Mouse (Mus musculus) embryonic facial prominence, embryonic 13.5 days (tissue): ENCODE data around the gene Per1. TPM values are rescaled to one million over a fixed set of nuclear protein-coding genes. Genes with fewer than 3 reads are reported as not detected.
"Not testable (repeated sequence)": the region's sequence is repeated elsewhere in the genome, so short reads cannot be mapped to it uniquely, and the experiment has no call there.

ENCODE experiments used
- ATAC-seq: fragments of 200-750 bp; cut with Nextera tagmentation; 2 replicates; pipeline ENCODE4 v1.8.0; 2017; ENCODE audit warnings: low read depth; ENCODE audit not compliant: insufficient number of reproducible peaks, insufficient read depth, low FRiP score, low TSS enrichment
- H3K27ac ChIP-seq: fragments of 300-500 bp; sonication (generic); 2 replicates; pipeline ENCODE4 v1.5.1; 2015; ENCODE audit warnings: moderate library complexity, mild to moderate bottlenecking, inconsistent platforms
- H3K27me3 ChIP-seq: fragments of 300-500 bp; sonication (generic); 2 replicates; pipeline ENCODE4 v1.6.1; 2015; ENCODE audit warnings: mild to moderate bottlenecking, inconsistent platforms
- H3K36me3 ChIP-seq: fragments of 300-500 bp; sonication (generic); 2 replicates; pipeline ENCODE4 v1.6.1; 2015; ENCODE audit warnings: mild to moderate bottlenecking, inconsistent platforms
- H3K4me1 ChIP-seq: fragments of 300-500 bp; sonication (generic); 2 replicates; pipeline ENCODE4 v1.6.1; 2015; ENCODE audit warnings: inconsistent platforms
- H3K4me2 ChIP-seq: fragments of 300-500 bp; sonication (generic); 2 replicates; pipeline ENCODE4 v1.6.1; 2015; ENCODE audit warnings: moderate library complexity, mild to moderate bottlenecking, inconsistent platforms
- H3K4me3 ChIP-seq: fragments of 300-500 bp; sonication (generic); 2 replicates; pipeline ENCODE4 v1.5.1; 2015; ENCODE audit warnings: mild to moderate bottlenecking, inconsistent platforms
- H3K9ac ChIP-seq: fragments of 300-500 bp; sonication (generic); 2 replicates; pipeline ENCODE4 v1.6.1; 2015; ENCODE audit warnings: mild to moderate bottlenecking, inconsistent platforms
- H3K9me3 ChIP-seq: fragments of 300-500 bp; sonication (generic); 2 replicates; pipeline ENCODE4 v1.6.1; 2016; ENCODE audit warnings: inconsistent platforms
- WGBS: fragments of 180-500 bp; shearing (Covaris S2); methylation state at CpG from one replicate; pipeline ENCODE4 v1.1.7; 2015; ENCODE audit warnings: mixed read lengths; 5-methylcytosine and 5-hydroxymethylcytosine counted together
- polyA plus RNA-seq: library from polyadenylated mRNA; unstranded; fragments of >200 nt; fragmentation: Nextera tagmentation; extraction: Ambion mirVana; gene quantifications from 2 replicates; pipeline ENCODE4 v1.2.1, GENCODE M21; 2015

Per1 gene
- polyA plus RNA-seq, 1 experiment from 2014 or later, result 11.5 TPM

DNA sequence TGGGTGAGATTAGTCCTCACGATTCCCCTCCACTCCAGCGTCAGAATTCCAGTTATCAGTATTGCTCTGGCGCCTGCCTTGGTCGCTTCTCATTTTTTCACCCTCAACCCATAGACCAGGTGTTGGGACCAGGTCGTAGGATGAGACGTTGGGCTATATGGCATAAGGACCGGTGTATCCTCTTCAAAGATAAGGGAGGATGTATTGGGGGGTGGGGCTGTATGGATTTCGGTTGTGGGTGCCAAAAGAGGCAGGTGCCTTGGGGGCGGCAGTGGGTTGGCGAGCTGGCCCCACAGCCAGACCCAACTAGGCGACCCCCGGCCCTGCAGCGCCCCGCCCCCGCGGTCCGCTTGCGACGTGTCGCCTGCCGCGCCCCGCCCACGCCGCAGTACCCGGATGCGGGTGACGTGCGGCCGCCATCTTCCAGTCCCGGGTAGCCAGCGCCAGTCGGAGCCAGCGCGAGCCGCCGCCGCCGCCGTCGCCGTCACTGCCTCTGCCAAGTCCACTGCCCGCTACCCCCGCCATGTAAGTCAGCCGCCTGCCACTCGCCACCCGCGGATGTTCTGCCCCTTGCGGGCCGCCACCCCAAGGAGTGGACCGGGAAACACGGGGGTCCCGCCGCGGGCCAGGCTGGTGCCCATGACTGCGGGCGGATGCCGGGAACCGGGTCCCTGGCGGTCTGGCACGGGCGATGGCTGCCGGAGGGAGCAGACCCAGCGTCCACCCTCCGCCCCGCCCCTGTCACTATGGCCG is 6.7 kb upstream of the Per1 start, which contains the start of gene Vamp2:
Vamp2 (plus strand) TSS at position 388 of the 753 bp plus-strand sequence.
- Histone ChIP-seq H3K9ac (peak within 1 kb of the TSS; percentile 96), H3K4me3 (peak within 1 kb of the TSS; percentile 73), H3K4me2 (peak within 1 kb of the TSS; percentile 93), H3K27me3 (no peaks in the 10 kb centered on the region), H3K9me3 (no peaks in the 10 kb centered on the region), H3K27ac (peak within 1 kb of the TSS; percentile 86), H3K4me1 (peaks cover 43% of the 10 kb centered on the region), H3K36me3 (peaks cover 37% of the 10 kb centered on the region)
- ATAC-seq, result peak; percentile 75; the same call in 1 of the 2 replicates
- WGBS, result 2% methylated on average over 60 of the region's 67 CpGs

DNA sequence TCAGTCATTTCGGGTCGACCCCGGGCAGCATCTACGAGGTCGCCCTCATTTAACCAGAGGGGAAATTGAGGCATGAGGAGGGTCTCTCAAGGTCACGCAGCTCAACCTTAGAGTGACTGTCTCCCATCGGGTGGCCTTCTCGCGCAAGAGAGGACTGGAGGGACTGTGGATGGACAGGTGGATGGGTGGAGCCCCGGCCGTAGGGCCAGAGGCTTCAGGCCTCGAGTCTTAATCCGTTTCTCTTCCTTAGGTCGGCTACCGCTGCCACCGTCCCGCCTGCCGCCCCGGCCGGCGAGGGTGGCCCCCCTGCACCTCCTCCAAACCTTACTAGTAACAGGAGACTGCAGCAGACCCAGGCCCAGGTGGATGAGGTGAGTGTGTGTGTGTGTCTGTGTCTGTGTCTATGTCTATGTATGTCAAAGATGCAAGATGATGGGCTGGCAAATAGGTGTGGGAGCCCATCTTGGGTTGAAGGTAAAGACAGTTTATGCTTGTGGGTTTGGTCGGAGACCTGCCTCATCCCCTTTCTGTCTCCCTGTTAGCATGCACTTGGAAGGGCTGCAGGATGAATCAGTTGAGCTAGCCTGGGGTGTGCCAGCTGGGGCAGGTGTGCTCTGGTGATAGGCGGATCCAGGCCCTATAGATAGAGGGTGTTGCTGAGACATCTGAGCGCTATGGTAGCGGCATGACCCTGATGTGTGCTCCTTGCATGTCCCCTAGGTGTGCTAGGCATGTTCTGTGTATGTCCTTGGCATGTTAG is 6.0 kb upstream of the Per1 start:
- H3K4me1 ChIP-seq, result peaks cover 45% of the 10 kb centered on the region
- H3K9me3 ChIP-seq, result no peaks in the 10 kb centered on the region
- peak overlapping the region; percentile 96 for H3K9ac ChIP-seq
- H3K27me3 ChIP-seq, result no peaks in the 10 kb centered on the region
- H3K4me3 ChIP-seq, result peak overlapping the region; percentile 73
- H3K27ac ChIP-seq, result peak overlapping the region; percentile 86
- H3K36me3 ChIP-seq, result peaks cover 37% of the 10 kb centered on the region
- ATAC-seq, result no peak
- H3K4me2 ChIP-seq, result peak overlapping the region; percentile 93
- 10% methylated on average over 25 of the region's 25 CpGs for WGBS

DNA sequence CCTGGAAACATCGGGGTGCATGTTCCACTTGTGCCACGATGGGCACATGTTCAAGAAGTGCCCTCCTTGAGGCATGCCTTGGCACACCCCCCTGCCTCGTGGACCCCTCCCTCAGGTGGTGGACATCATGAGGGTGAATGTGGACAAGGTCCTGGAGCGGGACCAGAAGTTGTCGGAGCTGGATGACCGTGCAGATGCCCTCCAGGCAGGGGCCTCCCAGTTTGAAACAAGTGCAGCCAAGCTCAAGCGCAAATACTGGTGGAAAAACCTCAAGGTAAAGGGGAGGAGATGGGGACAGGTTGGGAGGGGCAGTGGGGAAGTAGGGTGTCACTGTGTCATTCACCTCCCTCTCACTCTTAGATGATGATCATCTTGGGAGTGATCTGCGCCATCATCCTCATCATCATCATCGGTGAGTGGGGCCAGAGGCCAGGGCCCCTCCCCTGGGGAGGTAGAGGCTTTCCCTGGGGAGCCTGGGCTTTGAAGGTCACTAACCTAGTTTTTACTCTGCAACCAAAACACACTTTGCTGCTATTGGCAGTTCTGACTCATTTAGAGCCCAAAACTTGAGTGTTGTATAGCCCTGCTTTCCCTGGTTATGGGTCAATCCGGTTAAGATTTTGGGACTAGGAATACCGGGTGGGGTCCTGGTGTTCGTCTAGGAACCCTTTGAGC is 5.3 kb upstream of the Per1 start:
- peak overlapping the region; percentile 93 for H3K4me2 ChIP-seq
- H3K36me3 ChIP-seq, result peaks cover 37% of the 10 kb centered on the region
- peak overlapping the region; percentile 73 for H3K4me3 ChIP-seq
- H3K9me3 ChIP-seq, result no peaks in the 10 kb centered on the region
- H3K9ac ChIP-seq, result peak overlapping the region; percentile 96
- H3K4me1 ChIP-seq, result peaks cover 50% of the 10 kb centered on the region
- peak overlapping the region; percentile 86; the same call in 1 of the 2 replicates for H3K27ac ChIP-seq
- H3K27me3 ChIP-seq, result no peaks in the 10 kb centered on the region
- no peak for ATAC-seq
- 87% methylated on average over 12 of the region's 12 CpGs for WGBS

GRCm38 (mm10) chr11:69090367-69090766 is 4.7 kb upstream of the Per1 start:
- Histone ChIP-seq H3K4me1 (peaks cover 50% of the 10 kb centered on the region), H3K27me3 (no peaks in the 10 kb centered on the region), H3K4me2 (peak overlapping the region; percentile 93), H3K4me3 (peak overlapping the region; percentile 73; the same call in 1 of the 2 replicates), H3K36me3 (peaks cover 37% of the 10 kb centered on the region), H3K9me3 (no peaks in the 10 kb centered on the region), H3K9ac (peak overlapping the region; percentile 96), H3K27ac (no peak overlapping the region)
- no peak for ATAC-seq
- WGBS, result 66% methylated on average over 6 of the region's 6 CpGs

DNA sequence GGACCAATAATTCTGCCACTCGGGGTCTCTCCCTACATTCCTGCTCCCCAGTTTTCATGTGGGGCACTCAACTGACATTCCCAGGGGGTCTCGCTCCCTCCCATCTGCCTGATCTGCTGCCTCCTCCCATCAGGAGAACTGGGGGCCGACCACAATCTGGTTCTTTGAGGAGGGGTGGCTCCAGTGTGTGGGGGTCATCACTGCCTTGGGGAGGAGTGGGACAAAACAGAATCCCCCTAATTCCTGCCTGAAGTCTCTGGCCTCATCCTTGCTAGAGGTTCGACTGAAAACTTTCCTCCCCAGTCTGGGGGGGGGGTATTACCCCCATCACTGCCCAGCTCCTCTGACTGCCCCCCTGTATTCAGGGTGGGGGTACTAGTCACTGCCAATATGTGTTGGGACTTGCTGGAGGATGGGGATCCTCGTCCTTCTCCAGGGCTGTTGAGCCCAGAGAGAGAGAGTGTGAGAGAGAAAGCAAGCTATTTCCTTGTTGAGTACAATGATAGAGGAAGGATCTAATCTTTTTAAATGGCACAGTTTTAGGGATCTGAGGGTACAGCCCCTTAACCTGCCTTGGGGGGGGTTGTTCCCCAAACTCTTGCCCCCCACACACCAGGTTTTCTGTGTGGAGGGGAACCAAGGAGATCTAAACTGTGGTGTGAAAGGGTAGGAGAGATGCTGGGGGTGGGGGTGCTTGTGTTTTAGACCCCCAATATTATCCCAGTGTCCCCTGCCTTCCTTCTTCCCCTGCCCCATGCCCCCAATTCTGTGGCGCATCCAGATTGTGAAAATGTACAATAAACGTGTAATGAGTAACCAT is 3.2 kb upstream of the Per1 start:
- no peaks in the 10 kb centered on the region for H3K9me3 ChIP-seq
- 63% methylated on average over 7 of the region's 7 CpGs for WGBS
- ATAC-seq, result no peak
- H3K36me3 ChIP-seq, result peaks cover 37% of the 10 kb centered on the region
- no peak overlapping the region for H3K4me3 ChIP-seq
- peaks cover 54% of the 10 kb centered on the region for H3K4me1 ChIP-seq
- peak overlapping the region; percentile 6; the same call in 1 of the 2 replicates for H3K9ac ChIP-seq
- H3K4me2 ChIP-seq, result no peak overlapping the region
- H3K27me3 ChIP-seq, result no peaks in the 10 kb centered on the region
- no peak overlapping the region for H3K27ac ChIP-seq

DNA sequence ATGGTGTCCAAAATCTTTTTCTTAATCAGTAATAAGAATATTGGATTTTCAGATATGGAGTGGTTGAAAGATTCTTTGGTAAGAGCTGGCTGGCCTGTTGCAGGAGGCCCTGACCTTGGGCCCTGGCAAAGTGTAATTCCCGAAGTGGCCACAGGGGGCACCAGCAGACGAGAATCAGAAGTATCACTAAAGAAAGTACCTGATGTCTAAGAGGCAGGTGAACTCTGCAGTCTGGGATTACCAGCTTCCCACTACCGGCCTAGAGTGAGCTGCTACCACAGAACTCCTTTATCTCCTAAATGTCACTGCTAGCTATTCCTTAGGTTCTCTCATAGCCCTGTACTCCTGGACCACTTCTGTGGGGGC is 2.6 kb upstream of the Per1 start:
- H3K9me3 ChIP-seq, result no peaks in the 10 kb centered on the region
- H3K27ac ChIP-seq, result no peak overlapping the region
- 4% methylated on average over 3 of the region's 3 CpGs for WGBS
- no peaks in the 10 kb centered on the region for H3K27me3 ChIP-seq
- no peak for ATAC-seq
- H3K4me1 ChIP-seq, result peaks cover 55% of the 10 kb centered on the region
- H3K36me3 ChIP-seq, result peaks cover 37% of the 10 kb centered on the region
- H3K4me2 ChIP-seq, result 0 out of 2 replicates have a peak overlapping the region, but pooled peaks have one; percentile 9
- no peak overlapping the region for H3K9ac ChIP-seq
- H3K4me3 ChIP-seq, result 0 out of 2 replicates have a peak overlapping the region, but pooled peaks have one; percentile 1

DNA sequence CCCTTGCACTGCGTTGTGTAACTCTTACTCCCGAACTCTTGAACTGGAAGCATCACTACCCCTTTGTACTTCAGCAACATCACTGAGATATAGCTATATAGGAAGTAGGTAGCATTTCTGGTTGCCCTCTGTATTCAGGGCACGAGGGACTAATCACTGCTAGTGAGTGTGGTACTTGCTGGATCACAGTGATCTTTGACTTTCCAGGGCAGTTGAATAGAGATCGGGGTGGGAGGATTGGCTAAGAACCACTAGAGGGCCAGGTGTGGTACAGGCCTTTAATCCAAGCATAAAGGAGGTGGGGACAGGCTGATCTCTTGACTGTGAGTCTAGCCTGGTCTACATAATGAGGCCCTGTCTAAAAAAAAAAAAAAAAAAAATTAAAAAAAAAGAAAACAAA is 2.1 kb upstream of the Per1 start:
- no peak for ATAC-seq
- Histone ChIP-seq H3K4me3 (0 out of 2 replicates have a peak overlapping the region, but pooled peaks have one; percentile 1), H3K27me3 (no peaks in the 10 kb centered on the region), H3K9me3 (no peaks in the 10 kb centered on the region), H3K36me3 (peaks cover 37% of the 10 kb centered on the region), H3K9ac (no peak overlapping the region), H3K4me2 (no peak overlapping the region), H3K4me1 (peaks cover 55% of the 10 kb centered on the region), H3K27ac (no peak overlapping the region)
- 87% methylated on average over 4 of the region's 4 CpGs for WGBS

DNA sequence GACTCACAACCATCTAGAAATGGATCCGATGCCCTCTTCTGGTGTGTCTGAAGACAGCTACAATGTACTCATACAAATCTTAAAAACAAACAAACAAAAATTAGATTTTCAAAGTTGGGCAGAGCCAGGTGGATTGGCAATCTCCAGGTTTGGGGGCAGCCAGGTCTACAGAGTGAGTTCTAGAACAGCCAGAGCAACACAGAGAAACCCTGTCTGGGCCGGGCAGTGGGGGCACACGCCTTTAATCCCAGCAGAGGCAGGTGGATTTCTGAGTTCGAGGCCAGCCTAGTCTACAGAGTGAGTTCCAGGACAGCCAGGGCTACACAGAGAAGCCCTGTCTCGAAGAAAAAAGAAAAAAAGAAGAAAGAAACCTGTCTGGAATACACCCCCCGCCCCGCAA is 1.2 kb upstream of the Per1 start:
- H3K9ac ChIP-seq, H3K4me3 ChIP-seq, ATAC-seq, H3K27me3 ChIP-seq, H3K9me3 ChIP-seq, H3K4me2 ChIP-seq: not testable (repeated sequence)
- H3K27ac ChIP-seq, result peak overlapping the region; percentile 88
- H3K4me1 ChIP-seq, result peaks cover 61% of the 10 kb centered on the region
- 88% methylated on average over 7 of the region's 7 CpGs for WGBS
- H3K36me3 ChIP-seq, result peaks cover 37% of the 10 kb centered on the region

GRCm38 (mm10) chr11:69095511-69096231 is 654 bp downstream of the Per1 start:
- H3K9me3 ChIP-seq, result no peaks in the 10 kb centered on the region
- H3K9ac ChIP-seq, result peak overlapping the region; percentile 81
- ATAC-seq, result no peak
- peak overlapping the region; percentile 98 for H3K4me2 ChIP-seq
- no peaks in the 10 kb centered on the region for H3K27me3 ChIP-seq
- 1% methylated on average over 27 of the region's 27 CpGs for WGBS
- H3K27ac ChIP-seq, result peak overlapping the region; percentile 94
- peak overlapping the region; percentile 67 for H3K4me3 ChIP-seq
- peaks cover 26% of the 10 kb centered on the region for H3K36me3 ChIP-seq
- H3K4me1 ChIP-seq, result peaks cover 59% of the 10 kb centered on the region

DNA sequence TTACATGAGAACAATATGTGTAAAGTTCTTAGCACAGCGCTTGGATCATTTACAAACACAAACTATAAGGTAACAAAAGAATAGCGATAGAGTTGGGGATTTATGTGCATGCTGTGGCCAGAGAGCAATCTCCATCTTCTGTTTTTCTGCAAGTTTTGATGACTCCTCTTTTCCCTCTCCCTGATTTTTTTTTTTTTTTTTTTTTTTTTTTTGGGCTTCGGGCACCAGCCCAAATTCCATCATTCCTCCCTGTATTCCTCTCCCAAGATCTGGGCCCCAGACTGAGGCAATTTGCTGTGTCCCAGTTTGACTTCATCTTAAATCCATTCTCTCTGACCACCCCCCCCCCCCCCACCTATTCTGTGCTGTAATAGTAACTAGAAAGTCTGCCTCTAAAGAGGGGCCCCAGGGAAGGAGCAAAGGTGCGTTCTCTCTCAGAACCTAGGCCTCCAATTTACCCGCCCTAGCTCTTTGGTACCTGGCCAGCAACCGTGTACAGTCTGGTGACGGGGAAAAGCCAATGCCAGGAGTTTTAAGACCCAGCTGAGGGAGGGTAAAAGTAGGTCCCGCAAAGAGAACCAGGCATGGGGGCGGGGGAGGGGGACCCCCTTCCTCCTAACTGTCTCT is 1.5 kb downstream of the Per1 start:
- Histone ChIP-seq H3K27me3 (no peaks in the 10 kb centered on the region), H3K4me2 (peak overlapping the region; percentile 98), H3K4me1 (peaks cover 58% of the 10 kb centered on the region), H3K9ac (peak overlapping the region; percentile 81), H3K4me3 (peak overlapping the region; percentile 67), H3K36me3 (peaks cover 26% of the 10 kb centered on the region), H3K9me3 (no peaks in the 10 kb centered on the region), H3K27ac (peak overlapping the region; percentile 94)
- 10% methylated on average over 9 of the region's 9 CpGs for WGBS
- peak; percentile 22; the same call in 1 of the 2 replicates for ATAC-seq
